Mouse (Mus musculus) G1E (cell line): Measurements from ENCODE around the gene Agtrap.

Source experiments
- CTCF ChIP-seq: IDR thresholded peaks from 2 replicates; pipeline ENCODE4 v1.5.1; 2012; ENCODE audit warnings: low read depth, low read length, inconsistent platforms, mixed read lengths
- GATA1 ChIP-seq: IDR thresholded peaks from 2 replicates; pipeline ENCODE4 v1.6.1; 2012; ENCODE audit warnings: borderline replicate concordance, low read length, inconsistent platforms, mixed read lengths
- GATA2 ChIP-seq: IDR thresholded peaks from 2 replicates; pipeline ENCODE4 v1.6.1; 2012; ENCODE audit warnings: low read depth, low read length, inconsistent platforms, borderline replicate concordance
- POLR2AphosphoS5 ChIP-seq: IDR thresholded peaks from 2 replicates; pipeline ENCODE4 v1.6.1; 2012; ENCODE audit warnings: low read depth, low read length, inconsistent platforms; ENCODE audit not compliant: insufficient replicate concordance
- TAL1 ChIP-seq: conservative IDR thresholded peaks from 2 replicates; pipeline ENCODE4 v1.6.1; 2012; ENCODE audit warnings: low read depth, low read length, inconsistent platforms, mixed read lengths

GRCm38 (mm10) chr4:148085907-148086305 lies 1.9 kb downstream of the Agtrap start:
- TF ChIP-seq GATA1 (no peak), CTCF (no peak), TAL1 (no peak), GATA2 (no peak), POLR2AphosphoS5 (no peak)
